Mouse (Mus musculus) E14TG2a.4 (cell line): Measurements from ENCODE around the gene Acot12.

Experiments used
- H3K27me3 ChIP-seq: 2 replicates; pipeline ENCODE4 v1.6.1; 2014; ENCODE audit warnings: low read length, control low read depth; ENCODE audit not compliant: insufficient read depth
- H3K36me3 ChIP-seq: 2 replicates; pipeline ENCODE4 v1.6.1; 2014; ENCODE audit warnings: low read length, control low read depth; ENCODE audit not compliant: insufficient read depth
- H3K4me1 ChIP-seq: replicated peaks from 2 replicates; pipeline ENCODE4 v1.6.1; 2014; ENCODE audit warnings: low read depth, low read length, control low read depth
- H3K4me3 ChIP-seq: replicated peaks from 2 replicates; pipeline ENCODE4 v1.5.1; 2014; ENCODE audit warnings: mild to moderate bottlenecking, low read length
- H3K9me3 ChIP-seq: 2 replicates; pipeline ENCODE4 v1.6.1; 2014; ENCODE audit warnings: low read length, control low read depth
- CTCF ChIP-seq: conservative IDR thresholded peaks from 2 replicates; pipeline ENCODE4 v1.5.1; 2014; ENCODE audit warnings: low read length
- NANOG ChIP-seq: IDR thresholded peaks from 2 replicates; pipeline ENCODE4 v1.6.1; 2014; ENCODE audit warnings: borderline replicate concordance, low read length, mixed read lengths
- POU5F1 ChIP-seq: IDR thresholded peaks from 2 replicates; pipeline ENCODE4 v1.6.1; 2014; ENCODE audit warnings: low read length, borderline replicate concordance

Gene Acot12

DNA sequence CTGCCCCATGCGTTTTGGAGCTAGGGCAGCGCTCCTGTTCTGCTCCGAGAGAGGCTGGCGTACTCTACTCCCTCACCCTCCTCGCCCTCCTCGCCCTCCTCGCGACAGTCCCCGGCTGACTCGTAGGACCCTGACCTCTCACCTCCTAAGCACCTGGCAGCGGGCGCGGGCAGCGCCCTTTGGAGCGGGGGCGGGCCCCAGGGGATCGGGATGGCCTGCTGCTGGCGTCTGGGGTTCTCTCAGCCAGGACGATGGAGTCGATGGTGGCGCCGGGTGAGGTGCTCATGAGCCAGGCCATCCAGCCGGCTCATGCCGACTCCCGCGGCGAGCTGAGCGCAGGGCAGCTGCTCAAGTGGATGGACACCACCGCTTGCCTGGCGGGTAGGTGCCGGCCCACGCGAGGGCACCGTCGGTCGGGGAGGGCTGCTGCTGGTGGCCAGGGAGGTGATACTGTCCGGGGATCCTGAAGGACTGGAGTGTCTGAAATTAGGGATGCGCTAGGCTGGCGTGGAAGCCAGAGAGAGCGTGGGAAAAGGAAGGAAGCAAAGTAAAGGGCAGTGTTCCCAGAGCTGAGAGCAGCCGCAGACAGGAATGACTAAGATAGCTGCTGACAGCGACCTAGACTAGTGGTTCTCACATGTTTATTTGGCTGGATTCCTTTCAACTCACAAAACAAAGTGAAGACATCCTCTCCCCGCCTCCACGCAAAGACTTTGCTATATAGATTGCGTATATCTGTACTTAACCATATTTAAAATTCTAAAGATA is at the start of gene Acot12:
TSS of gene Acot12 (plus strand) at position 233 of the 768 bp plus-strand sequence.
- no peaks in the 10 kb centered on the region for H3K9me3 ChIP-seq
- H3K27me3 ChIP-seq, result peaks cover 28% of the 10 kb centered on the region
- TF ChIP-seq CTCF (no peak), POU5F1 (no peak), NANOG (no peak)
- H3K4me3 ChIP-seq, result peak within 1 kb of the TSS; percentile 75
- H3K36me3 ChIP-seq, result no peaks in the 10 kb centered on the region
- H3K4me1 ChIP-seq, result peaks cover 7% of the 10 kb centered on the region; the same call in 1 of the 2 replicates

DNA sequence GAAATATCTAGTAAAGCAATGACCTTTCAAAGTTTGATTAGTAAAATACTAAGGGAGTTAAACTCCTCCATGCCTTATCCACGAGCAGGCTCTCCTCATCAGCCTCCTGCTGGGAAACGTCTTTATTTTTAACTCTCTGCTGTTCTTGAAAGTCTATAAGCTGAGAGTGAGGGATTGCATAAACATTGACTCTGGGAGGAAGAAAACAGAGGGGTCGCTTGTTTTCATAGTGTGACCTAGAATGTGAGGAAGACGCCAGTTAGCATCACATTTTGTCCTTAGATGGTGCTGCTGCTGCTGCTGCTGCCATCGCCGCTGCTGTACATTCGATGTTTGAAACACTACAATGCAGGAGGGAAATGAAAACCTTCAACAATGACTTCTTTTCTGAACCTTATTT is 47.7 kb upstream of the Acot12 start:
- TF ChIP-seq NANOG (no peak), POU5F1 (no peak), CTCF (no peak)
- Histone ChIP-seq H3K27me3 (no peaks in the 10 kb centered on the region), H3K4me1 (no peaks in the 10 kb centered on the region), H3K9me3 (no peaks in the 10 kb centered on the region), H3K36me3 (no peaks in the 10 kb centered on the region), H3K4me3 (no peak overlapping the region)

DNA sequence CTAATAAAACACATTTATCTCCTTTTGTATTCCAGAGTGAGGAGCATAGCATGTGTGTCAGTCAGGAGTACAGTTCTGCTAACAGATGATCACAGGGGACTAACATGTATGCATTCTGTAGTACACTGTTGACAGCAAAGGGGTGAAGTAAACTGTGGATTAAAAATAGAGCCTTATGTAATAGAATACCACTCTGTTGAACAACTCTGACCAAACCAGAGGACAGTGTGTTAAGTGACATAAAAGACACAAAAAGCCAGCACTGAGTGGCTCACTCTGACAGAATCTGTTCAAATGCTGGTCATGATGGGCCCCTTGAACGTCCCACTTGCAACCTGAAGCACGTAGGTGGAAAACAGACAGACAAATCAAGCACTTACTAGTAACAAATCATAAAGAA is 45.9 kb upstream of the Acot12 start:
- H3K36me3 ChIP-seq, result no peaks in the 10 kb centered on the region
- no peak overlapping the region for H3K4me3 ChIP-seq
- no peaks in the 10 kb centered on the region for H3K4me1 ChIP-seq
- TF ChIP-seq CTCF (no peak), POU5F1 (no peak), NANOG (no peak)
- H3K9me3 ChIP-seq, result no peaks in the 10 kb centered on the region
- no peaks in the 10 kb centered on the region for H3K27me3 ChIP-seq

DNA sequence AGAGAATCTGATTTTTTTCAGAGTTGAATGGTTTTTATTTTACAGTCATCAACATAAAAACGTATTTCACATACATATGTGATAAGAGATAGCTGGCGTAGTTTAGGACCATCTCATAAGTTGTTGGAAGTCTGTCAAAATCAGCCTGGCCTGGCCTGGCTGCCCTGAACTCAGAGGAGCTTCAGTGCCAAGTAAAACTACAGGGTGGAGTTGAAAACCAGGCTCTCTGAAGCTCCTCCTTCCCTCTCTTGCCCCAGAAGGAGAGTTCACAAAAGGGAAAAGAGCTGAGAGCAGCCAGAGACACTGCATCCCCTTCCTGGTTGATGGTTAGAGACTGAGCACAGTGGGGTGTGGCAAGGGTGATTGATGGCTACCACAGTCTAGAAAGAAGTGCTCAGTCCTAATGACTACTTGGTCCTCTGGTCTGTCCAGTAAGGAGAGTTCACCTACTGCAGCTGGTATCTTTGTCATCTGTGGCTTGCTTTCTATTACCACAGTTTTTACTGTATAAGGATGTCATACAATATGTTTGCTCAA is 45.1 kb upstream of the Acot12 start:
- TF ChIP-seq CTCF, result no peak
- Histone ChIP-seq H3K4me3 (no peak overlapping the region), H3K4me1 (no peaks in the 10 kb centered on the region)

DNA sequence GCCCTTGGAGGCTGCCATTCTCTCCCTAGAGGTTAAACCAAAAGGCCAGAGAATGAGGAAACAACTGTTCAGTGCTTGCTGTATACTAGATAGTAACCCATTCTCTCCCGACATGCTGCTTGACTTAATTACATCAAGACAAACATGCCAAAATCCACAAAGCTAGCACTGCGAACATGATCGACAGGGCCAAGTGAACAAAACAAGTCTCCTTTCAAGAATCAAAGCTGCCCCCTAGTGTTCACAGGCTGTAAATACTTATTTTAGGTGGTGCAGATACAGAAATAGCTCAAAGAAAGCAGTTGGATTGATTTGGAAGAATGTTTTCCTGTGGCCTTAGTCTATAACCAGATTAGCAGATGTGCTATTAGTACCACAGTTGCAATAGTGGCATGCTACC is 44.3 kb upstream of the Acot12 start:
- Histone ChIP-seq H3K9me3 (no peaks in the 10 kb centered on the region), H3K36me3 (no peaks in the 10 kb centered on the region), H3K4me1 (no peaks in the 10 kb centered on the region), H3K27me3 (no peaks in the 10 kb centered on the region), H3K4me3 (no peak overlapping the region)
- peak; percentile 77 for TF ChIP-seq CTCF
- no peak for TF ChIP-seq POU5F1

More for the DNA sequence above, 45.1 kb upstream of the Acot12 start:
- Histone ChIP-seq H3K9me3 (no peaks in the 10 kb centered on the region), H3K27me3 (no peaks in the 10 kb centered on the region), H3K36me3 (no peaks in the 10 kb centered on the region)

DNA sequence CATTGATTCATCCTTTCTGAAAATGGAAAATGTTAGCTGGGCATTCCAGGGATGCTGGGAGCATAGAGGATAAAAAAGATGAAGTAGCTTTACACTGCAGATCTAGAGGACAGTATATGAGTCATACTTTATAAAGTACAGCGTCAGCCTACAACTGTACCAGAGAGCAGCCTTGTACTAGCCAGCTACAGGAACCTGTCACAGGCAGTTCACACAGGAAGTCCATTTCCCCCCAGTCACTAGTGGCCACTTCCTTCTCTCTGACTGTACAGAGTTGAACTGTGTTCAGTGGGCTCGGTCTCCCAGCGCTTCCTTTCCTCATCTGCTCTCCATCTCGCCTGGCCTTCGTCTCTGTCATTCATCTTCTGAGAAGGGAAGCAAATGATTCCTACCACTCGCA is 39.0 kb upstream of the Acot12 start:
- no peaks in the 10 kb centered on the region for H3K27me3 ChIP-seq
- TF ChIP-seq CTCF, result no peak
- no peak for TF ChIP-seq NANOG
- TF ChIP-seq POU5F1, result no peak
- H3K36me3 ChIP-seq, result no peaks in the 10 kb centered on the region
- no peaks in the 10 kb centered on the region for H3K9me3 ChIP-seq
- H3K4me3 ChIP-seq, result no peak overlapping the region
- H3K4me1 ChIP-seq, result no peaks in the 10 kb centered on the region

DNA sequence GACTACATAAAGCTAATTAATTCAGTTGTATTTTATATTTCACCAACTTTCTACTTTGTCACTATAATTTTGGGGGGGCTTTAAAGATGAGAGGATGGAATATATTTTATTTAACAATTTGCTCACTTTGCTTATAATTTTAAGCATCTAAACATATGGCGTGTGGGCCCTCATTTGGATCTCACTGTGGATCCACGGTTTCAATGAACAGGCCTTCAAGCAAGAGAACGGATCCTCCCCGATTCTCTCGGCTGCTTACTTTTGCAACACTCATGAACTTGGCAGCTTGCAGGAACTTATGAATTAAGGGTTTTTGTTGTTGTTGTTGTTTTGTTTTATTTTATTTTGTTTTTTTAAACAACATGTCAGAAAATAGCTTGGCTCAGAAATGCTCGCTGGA is 21.8 kb upstream of the Acot12 start:
- Histone ChIP-seq H3K4me1 (0 out of 2 replicates have a peak, but pooled peaks cover 6% of the 10 kb centered on the region), H3K4me3 (no peak overlapping the region), H3K36me3 (no peaks in the 10 kb centered on the region), H3K9me3 (no peaks in the 10 kb centered on the region), H3K27me3 (0 out of 2 replicates have a peak, but pooled peaks cover 5% of the 10 kb centered on the region)
- TF ChIP-seq CTCF, result no peak

DNA sequence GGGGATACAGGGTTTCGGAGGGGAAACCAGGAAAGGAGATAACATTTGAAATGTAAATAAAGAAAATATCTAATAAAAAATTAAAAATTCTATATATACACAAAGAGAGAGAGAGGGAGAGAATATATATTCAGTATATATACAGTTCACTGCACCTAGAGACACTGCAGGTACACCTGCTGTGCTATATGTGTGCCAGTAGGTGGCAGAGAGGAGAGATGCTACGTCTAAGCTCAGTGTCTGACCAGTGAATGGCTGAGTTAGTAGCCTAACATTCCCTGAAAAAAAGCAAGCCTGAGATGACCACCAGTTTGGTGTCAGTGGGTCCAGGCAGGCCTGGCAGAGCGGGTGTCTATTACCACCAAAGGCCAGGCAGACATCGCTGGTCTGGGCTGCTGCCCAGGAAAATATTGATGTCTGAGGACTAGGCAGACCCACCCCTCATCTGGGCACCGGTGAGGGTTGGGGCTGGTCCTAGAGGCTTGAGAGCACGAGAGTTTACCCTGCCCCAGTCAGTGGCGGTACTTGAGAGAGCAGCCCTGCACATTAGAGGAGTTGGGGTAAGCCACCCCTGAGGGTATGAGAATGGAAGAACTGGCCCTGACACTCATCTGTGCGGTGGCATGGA is 18.1 kb upstream of the Acot12 start:
- H3K27me3 ChIP-seq, result 0 out of 2 replicates have a peak, but pooled peaks cover 5% of the 10 kb centered on the region
- TF ChIP-seq POU5F1, result no peak
- TF ChIP-seq CTCF, result peak; percentile 50
- no peak for TF ChIP-seq NANOG
- no peaks in the 10 kb centered on the region for H3K36me3 ChIP-seq
- H3K4me3 ChIP-seq, result 0 out of 2 replicates have a peak overlapping the region, but pooled peaks have one; percentile 26
- 0 out of 2 replicates have a peak, but pooled peaks cover 6% of the 10 kb centered on the region for H3K4me1 ChIP-seq
- H3K9me3 ChIP-seq, result no peaks in the 10 kb centered on the region

DNA sequence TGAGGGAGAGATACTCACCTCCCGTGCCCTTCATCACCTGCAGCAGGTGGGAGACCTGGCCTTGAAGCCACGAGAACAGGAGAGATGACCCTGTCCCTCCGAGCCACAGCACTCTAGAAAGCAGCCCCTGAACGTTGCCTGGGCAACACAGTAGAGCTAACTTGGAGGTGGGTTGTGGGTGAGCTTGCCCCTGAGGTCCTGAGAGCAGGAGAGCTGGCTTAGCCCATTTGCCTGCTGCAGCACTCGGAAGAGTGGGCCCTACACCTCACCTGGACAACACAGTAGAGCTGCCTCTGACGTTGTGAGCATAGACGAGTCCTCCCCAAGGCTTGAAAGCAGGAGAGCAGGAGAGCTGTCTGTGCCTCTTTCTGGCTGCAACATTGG is 17.6 kb upstream of the Acot12 start:
- no peaks in the 10 kb centered on the region for H3K9me3 ChIP-seq
- H3K27me3 ChIP-seq, result 0 out of 2 replicates have a peak, but pooled peaks cover 5% of the 10 kb centered on the region
- H3K4me1 ChIP-seq, result 0 out of 2 replicates have a peak, but pooled peaks cover 6% of the 10 kb centered on the region
- no peak for TF ChIP-seq POU5F1
- no peak for TF ChIP-seq NANOG
- TF ChIP-seq CTCF, result no peak
- no peaks in the 10 kb centered on the region for H3K36me3 ChIP-seq
- 0 out of 2 replicates have a peak overlapping the region, but pooled peaks have one; percentile 26 for H3K4me3 ChIP-seq
